Mouse (Mus musculus) B cell, adult 2 months (primary cell): Measurements from ENCODE around the gene Nudt2.

ENCODE experiments used
- DNase-seq, 2 experiments: peaks; one replicate each; pipeline ENCODE4 v3.0.0; 2022

The Nudt2 gene

GRCm38 (mm10) chr4:41523839-41524238 lies 58.9 kb downstream of the Nudt2 start:
- no peak for DNase-seq

DNA sequence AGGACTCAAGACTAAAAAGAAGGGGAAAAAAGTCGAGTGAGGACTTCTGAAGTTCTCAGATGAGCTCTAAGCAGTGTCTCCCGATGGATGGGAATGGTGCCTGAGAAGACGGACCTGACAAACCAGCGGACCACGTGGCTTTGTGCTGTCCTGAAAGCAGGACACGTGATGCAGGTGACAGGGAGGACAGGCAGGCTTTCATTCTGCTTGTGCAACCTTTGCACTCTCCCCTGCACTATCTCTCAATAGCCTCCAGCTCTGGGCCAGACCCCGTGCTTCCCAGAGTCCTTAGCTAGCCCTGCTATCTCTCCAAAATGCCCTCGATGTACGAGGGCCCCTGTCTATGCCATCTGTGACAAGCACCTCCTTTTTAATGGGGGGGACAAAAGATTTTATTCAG lies 59.9 kb downstream of the Nudt2 start:
- DNase-seq, result no peak

GRCm38 (mm10) chr4:41526553-41526952 lies 61.6 kb downstream of the Nudt2 start:
- DNase-seq, result no peak

GRCm38 (mm10) chr4:41527076-41527475 lies 62.1 kb downstream of the Nudt2 start:
- no peak for DNase-seq

GRCm38 (mm10) chr4:41527996-41528395 lies 63.0 kb downstream of the Nudt2 start:
- no peak for DNase-seq
